In the genomic region with DNA sequence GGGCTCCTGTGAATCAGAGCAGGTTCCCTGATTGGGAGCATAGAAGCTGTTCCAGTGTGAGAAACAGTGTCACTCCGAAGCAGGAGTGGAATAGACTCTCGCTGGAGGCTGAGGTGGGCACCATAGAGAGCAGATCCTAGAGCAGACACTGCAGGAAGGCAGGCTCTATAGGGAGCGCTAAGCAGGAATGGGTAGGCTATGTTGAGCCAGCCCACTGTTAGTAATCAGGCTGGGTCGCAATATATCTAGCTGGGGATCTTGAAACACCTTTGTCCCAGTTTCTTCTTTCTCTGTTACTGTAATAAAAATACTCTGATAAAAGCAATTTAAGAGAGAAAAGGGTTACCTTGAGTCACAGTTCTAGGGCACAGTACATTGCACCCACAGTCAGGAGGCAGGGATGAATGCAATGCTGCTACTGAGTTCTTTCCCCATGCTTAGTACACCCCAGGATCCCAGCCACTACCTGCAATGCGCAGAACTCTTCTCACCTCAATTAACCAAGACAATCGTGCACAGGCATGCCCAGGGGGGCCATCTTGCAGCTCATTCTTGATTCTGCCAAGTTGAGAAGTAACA, we compare ENCODE assay signal across 27 mouse cellular contexts. TPM values are rescaled to one million over a fixed set of nuclear protein-coding genes. Genes with fewer than 3 reads are reported as not detected.
DNase-seq lines count a peak whose midpoint lies in the region; ATAC-seq and TF ChIP-seq lines count a peak whose summit lies in the region.
"Had no signal": no experiment of that assay in that cellular context is flagged by ENCODE, and none has a peak within 500 bp of the region (broad histone marks: within the 10 kb centered on the region; RNA-seq: fewer than 3 reads in every experiment).

No protein-coding gene starts in this region.

- H3K27ac ChIP-seq in neural tube, embryonic 15.5 days (replicated peaks) = 0 out of 2 replicates have a peak overlapping the region, but pooled peaks have one; percentile 6
- H3K27ac ChIP-seq in intestine, embryonic 15.5 days = no peak overlapping the region
- peak overlapping the region; percentile 78 for H3K27ac ChIP-seq in small intestine, adult 2 months (ENCODE audit: insufficient read depth, low read depth, low read length)
- H3K27ac ChIP-seq: embryonic facial prominence, embryonic 12.5 days; embryonic facial prominence, embryonic 15.5 days; gastrocnemius, adult 2 months; heart, embryonic 15.5 days; hindbrain, embryonic 10.5 days; hindbrain, embryonic 13.5 days had no signal

- no peaks in the 10 kb centered on the region for H3K9me3 ChIP-seq in neural tube, embryonic 15.5 days (replicated peaks)
- H3K9me3 ChIP-seq in intestine, embryonic 15.5 days = no peaks in the 10 kb centered on the region
- H3K9me3 ChIP-seq: embryonic facial prominence, embryonic 12.5 days; embryonic facial prominence, embryonic 15.5 days; heart, embryonic 12.5 days; heart, embryonic 15.5 days; hindbrain, embryonic 13.5 days had no signal

- no peaks in the 10 kb centered on the region for H3K36me3 ChIP-seq in neural tube, embryonic 15.5 days
- no peaks in the 10 kb centered on the region for H3K36me3 ChIP-seq in intestine, embryonic 15.5 days
- no peaks in the 10 kb centered on the region for H3K36me3 ChIP-seq in small intestine, adult 2 months (ENCODE audit: control insufficient read depth, insufficient read depth, low read length)
- H3K36me3 ChIP-seq: embryonic facial prominence, embryonic 12.5 days; embryonic facial prominence, embryonic 15.5 days; heart, embryonic 12.5 days; heart, embryonic 15.5 days; hindbrain, embryonic 10.5 days; hindbrain, embryonic 13.5 days had no signal

- DNase-seq in neural tube, embryonic 10.5 days (ENCODE audit: extremely low spot score, low spot score) = no peak
- DNase-seq in yolk sac, embryonic 10.5 days (ENCODE audit: low spot score) = no peak
- no peak for DNase-seq in adrenal gland, postnatal 36 days
- DNase-seq: adrenal gland, adult 8-10 months; adrenal gland, postnatal 25 days; cerebellum, adult 11 months; cerebellum, adult 2 months; cerebellum, adult 9-11 months; cerebellum, postnatal 25 days; forebrain, postnatal 0 days; gastrocnemius, adult 2 months; gastrocnemius, postnatal 14 days; heart, adult 11 months; heart, postnatal 10 days; heart, postnatal 36 days had no signal

- no peak for ATAC-seq in neural tube, embryonic 15.5 days (ENCODE audit: low FRiP score)
- peak; percentile 60 for ATAC-seq in intestine, embryonic 15.5 days
- ATAC-seq: activated CD4-positive, CD25-positive, alpha-beta regulatory T cell, adult 4 months; CD4-positive, CD25-positive, alpha-beta regulatory T cell, adult 4 months; forebrain, embryonic 14.5 days; forebrain, postnatal 0 days had no signal

- H3K9ac ChIP-seq in neural tube, embryonic 15.5 days (replicated peaks) = no peak overlapping the region
- H3K9ac ChIP-seq in intestine, embryonic 15.5 days = no peak overlapping the region
- H3K9ac ChIP-seq: embryonic facial prominence, embryonic 12.5 days; embryonic facial prominence, embryonic 15.5 days; forebrain, postnatal 0 days; heart, embryonic 12.5 days; heart, embryonic 15.5 days; hindbrain, embryonic 13.5 days had no signal

- 67% methylated on average over 6 of the region's 6 CpGs for WGBS in neural tube, embryonic 15.5 days
- 66% methylated on average over 6 of the region's 6 CpGs for WGBS in intestine, embryonic 15.5 days
- 46% methylated on average over 6 of the region's 6 CpGs for WGBS in small intestine, adult 2 months

- no peak for TF ChIP-seq POLR2A in small intestine, adult 2 months (IDR thresholded peaks at IDR 0.05; ENCODE audit: low read depth, low read length)

- no peak overlapping the region for H3K4me3 ChIP-seq in neural tube, embryonic 15.5 days (replicated peaks)
- H3K4me3 ChIP-seq in intestine, embryonic 15.5 days (replicated peaks) = no peak overlapping the region
- H3K4me3 ChIP-seq in small intestine, adult 2 months (ENCODE audit: low read depth, low read length) = no peak overlapping the region
- H3K4me3 ChIP-seq: embryonic facial prominence, embryonic 12.5 days; embryonic facial prominence, embryonic 15.5 days; gastrocnemius, adult 2 months; heart, embryonic 12.5 days; heart, embryonic 15.5 days; hindbrain, embryonic 10.5 days; hindbrain, embryonic 13.5 days had no signal

- H3K27me3 ChIP-seq in neural tube, embryonic 15.5 days (replicated peaks) = no peaks in the 10 kb centered on the region
- H3K27me3 ChIP-seq in intestine, embryonic 15.5 days (replicated peaks) = no peaks in the 10 kb centered on the region
- no peaks in the 10 kb centered on the region for H3K27me3 ChIP-seq in small intestine, adult 2 months (ENCODE audit: control insufficient read depth, insufficient read depth, low read length)
- H3K27me3 ChIP-seq: embryonic facial prominence, embryonic 12.5 days; embryonic facial prominence, embryonic 15.5 days; heart, embryonic 15.5 days; hindbrain, embryonic 13.5 days had no signal

- no peak for TF ChIP-seq CTCF in small intestine, adult 2 months (IDR thresholded peaks at IDR 0.05; ENCODE audit: extremely low read depth, insufficient read length, insufficient replicate concordance, low read depth, low read length)

- peaks cover 4% of the 10 kb centered on the region for H3K4me1 ChIP-seq in neural tube, embryonic 15.5 days
- no peaks in the 10 kb centered on the region; the same call in 1 of the 2 replicates for H3K4me1 ChIP-seq in intestine, embryonic 15.5 days (replicated peaks)
- peaks cover 23% of the 10 kb centered on the region for H3K4me1 ChIP-seq in small intestine, adult 2 months (ENCODE audit: control insufficient read depth, insufficient read depth, insufficient read length, low read length)
- H3K4me1 ChIP-seq: embryonic facial prominence, embryonic 15.5 days; heart, embryonic 12.5 days; heart, embryonic 15.5 days; hindbrain, embryonic 13.5 days had no signal

- no peak overlapping the region for H3K4me2 ChIP-seq in neural tube, embryonic 15.5 days
- no peak overlapping the region for H3K4me2 ChIP-seq in intestine, embryonic 15.5 days (replicated peaks)
- H3K4me2 ChIP-seq: embryonic facial prominence, embryonic 12.5 days; embryonic facial prominence, embryonic 15.5 days; heart, embryonic 12.5 days; heart, embryonic 15.5 days; hindbrain, embryonic 13.5 days had no signal

RNA-seq across cellular contexts. Expression of gene Por, which starts 11.2 kb away (rescaled TPM):
- polyA plus RNA-seq in neural tube, embryonic 15.5 days (2015; fragmentation: Nextera tagmentation; extraction: Ambion mirVana) = 91.6 and 92.1 TPM in 2 replicates
- polyA plus RNA-seq in intestine, embryonic 15.5 days (2015; fragmentation: Nextera tagmentation; extraction: Ambion mirVana) = 86.0 TPM in 2 replicates
- 121 and 192 TPM in 2 replicates for polyA plus RNA-seq in small intestine, adult 2 months (2012; rRNA removed)
- 100 to 1,000 TPM; 300 to 324 TPM for total RNA-seq in adrenal gland, postnatal 36 days (2021)

RNA-seq across cellular contexts. Expression of gene Rhbdd2, which starts 48.6 kb away (rescaled TPM):
- 91.1 and 94.6 TPM in 2 replicates for polyA plus RNA-seq in neural tube, embryonic 15.5 days (2015; fragmentation: Nextera tagmentation; extraction: Ambion mirVana)
- 33.9 and 42.3 TPM in 2 replicates for polyA plus RNA-seq in intestine, embryonic 15.5 days (2015; fragmentation: Nextera tagmentation; extraction: Ambion mirVana)
- polyA plus RNA-seq in small intestine, adult 2 months (2012; rRNA removed) = 13.3 and 13.4 TPM in 2 replicates
- 10 to 100 TPM; 46.9 to 48.8 TPM for total RNA-seq in adrenal gland, postnatal 36 days (2021)
